Mouse (Mus musculus) intestine, embryonic 16.5 days (tissue): ENCODE measurements around the gene Slc38a7. TPM values are rescaled to one million over a fixed set of nuclear protein-coding genes. Genes with fewer than 3 reads are reported as not detected.

Experiments used
- ATAC-seq: fragments of 200-750 bp; cut with Nextera tagmentation; 2 replicates; pipeline ENCODE4 v1.8.0; 2017; ENCODE audit warnings: moderate TSS enrichment, moderate library complexity
- H3K27ac ChIP-seq: fragments of 300-500 bp; sonication (generic); 2 replicates; pipeline ENCODE4 v1.5.1; 2014; ENCODE audit warnings: mild to moderate bottlenecking, low read length
- H3K27me3 ChIP-seq: fragments of 300-500 bp; sonication (generic); replicated peaks from 2 replicates; pipeline ENCODE4 v1.6.1; 2014; ENCODE audit warnings: low read length, control low read depth, mixed read lengths; ENCODE audit not compliant: control insufficient read depth, insufficient read depth
- H3K36me3 ChIP-seq: fragments of 300-500 bp; sonication (generic); 2 replicates; pipeline ENCODE4 v1.6.1; 2014; ENCODE audit warnings: low read length, control low read depth; ENCODE audit not compliant: control insufficient read depth, insufficient read depth
- H3K4me1 ChIP-seq: fragments of 300-500 bp; sonication (generic); 2 replicates; pipeline ENCODE4 v1.6.1; 2014; ENCODE audit warnings: low read length, control low read depth, mixed read lengths; ENCODE audit not compliant: control insufficient read depth, insufficient read depth
- H3K4me2 ChIP-seq: fragments of 300-500 bp; sonication (generic); 2 replicates; pipeline ENCODE4 v1.6.1; 2014; ENCODE audit warnings: low read depth, low read length, control low read depth
- H3K4me3 ChIP-seq: fragments of 300-500 bp; sonication (generic); 2 replicates; pipeline ENCODE4 v1.5.1; 2014; ENCODE audit warnings: mild to moderate bottlenecking, low read length
- H3K9ac ChIP-seq: fragments of 300-500 bp; sonication (generic); 2 replicates; pipeline ENCODE4 v1.6.1; 2014; ENCODE audit warnings: low read depth, low read length
- H3K9me3 ChIP-seq: fragments of 300-500 bp; sonication (generic); 2 replicates; pipeline ENCODE4 v1.6.1; 2016; ENCODE audit warnings: low read length, control low read depth; ENCODE audit not compliant: control insufficient read depth
- WGBS: fragments of 180-500 bp; shearing (Covaris S2); extraction: QIAGEN DNeasy Blood & Tissue Kit; methylation state at CpG from one replicate; pipeline ENCODE4 v1.1.7; 2014; 5-methylcytosine and 5-hydroxymethylcytosine counted together
- polyA plus RNA-seq: library from polyadenylated mRNA; unstranded; fragments of >200 nt; fragmentation: Nextera tagmentation; extraction: Ambion mirVana; gene quantifications from 2 replicates; pipeline ENCODE4 v1.2.1, GENCODE M21; 2015

The Slc38a7 gene
- polyA plus RNA-seq, 1 experiment from 2014 or later: 28.1 TPM

DNA sequence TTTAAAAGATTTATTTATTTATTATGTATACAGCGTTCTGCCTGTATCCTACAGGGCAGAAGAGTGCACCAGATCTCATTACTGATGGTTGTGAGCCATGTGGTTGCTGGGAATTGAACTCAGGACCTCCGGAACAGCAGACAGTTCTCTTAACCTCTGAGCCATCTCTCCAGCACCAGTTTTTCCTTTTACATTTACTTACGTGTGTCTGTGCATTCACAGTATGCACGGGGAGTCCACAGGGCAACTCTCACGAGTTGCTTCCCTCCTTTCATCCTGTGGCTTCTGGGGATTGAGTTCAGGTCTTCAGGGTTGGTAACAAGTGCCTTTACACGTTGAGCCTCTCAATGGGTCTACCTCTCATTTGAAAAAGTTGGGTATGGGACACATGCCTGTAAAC is 835 bp upstream of the Slc38a7 start:
- H3K9me3 ChIP-seq: no peaks in the 10 kb centered on the region
- 83% methylated on average over 6 of the region's 6 CpGs for WGBS
- no peaks in the 10 kb centered on the region for H3K27me3 ChIP-seq
- no peak overlapping the region for H3K27ac ChIP-seq
- no peak overlapping the region for H3K4me3 ChIP-seq
- peaks cover 5% of the 10 kb centered on the region for H3K4me1 ChIP-seq
- no peak overlapping the region for H3K9ac ChIP-seq
- H3K36me3 ChIP-seq: no peaks in the 10 kb centered on the region
- no peak overlapping the region for H3K4me2 ChIP-seq
- no peak for ATAC-seq

DNA sequence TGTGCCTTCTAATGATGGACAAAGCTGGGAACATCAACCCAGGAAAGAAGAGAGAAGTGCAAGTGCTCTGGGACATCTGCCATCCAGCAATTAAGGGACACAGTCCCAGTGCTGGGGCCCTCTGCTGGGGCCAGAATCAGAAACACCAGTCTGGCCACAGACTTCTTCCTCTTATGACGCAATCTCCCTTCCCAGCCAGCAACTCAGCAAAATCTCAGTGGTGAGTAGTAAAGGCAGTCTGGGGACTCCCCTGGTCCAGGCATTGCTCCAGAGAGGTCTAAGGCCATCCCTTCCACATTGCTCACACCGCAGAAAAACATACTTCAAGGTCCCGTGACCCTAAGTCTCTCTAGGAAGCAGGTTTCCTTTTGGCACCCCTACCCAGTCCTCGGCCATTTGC is 1.0 kb downstream of the Slc38a7 start:
- peak overlapping the region; percentile 53 for H3K4me2 ChIP-seq
- peak overlapping the region; percentile 58 for H3K27ac ChIP-seq
- H3K9ac ChIP-seq: peak overlapping the region; percentile 73; the same call in 1 of the 2 replicates
- peak; percentile 86 for ATAC-seq
- H3K9me3 ChIP-seq: no peaks in the 10 kb centered on the region
- H3K27me3 ChIP-seq: no peaks in the 10 kb centered on the region
- H3K36me3 ChIP-seq: no peaks in the 10 kb centered on the region; the same call in 1 of the 2 replicates
- H3K4me3 ChIP-seq: peak overlapping the region; percentile 64
- H3K4me1 ChIP-seq: peaks cover 5% of the 10 kb centered on the region
- 46% methylated on average over 4 of the region's 4 CpGs for WGBS

DNA sequence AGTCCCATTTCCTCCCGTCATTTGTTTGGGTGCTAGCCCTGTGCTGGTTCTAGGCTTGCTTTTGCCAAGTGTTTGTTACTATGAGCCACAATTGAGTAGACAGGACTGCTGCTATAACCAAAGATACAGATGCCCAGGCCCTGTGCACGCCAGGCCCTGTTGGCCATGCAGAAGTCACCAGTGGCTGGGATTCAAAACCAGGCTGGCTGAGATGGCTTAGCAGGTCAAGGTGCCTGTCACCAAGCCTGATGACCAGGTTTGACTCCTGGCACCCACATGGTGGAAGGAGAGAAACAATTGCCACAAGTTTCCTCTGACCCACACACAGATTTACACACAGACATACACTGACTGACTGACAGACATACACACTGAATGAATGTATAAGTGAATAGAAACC is 3.0 kb downstream of the Slc38a7 start:
- Histone ChIP-seq H3K9me3 (no peaks in the 10 kb centered on the region), H3K27me3 (no peaks in the 10 kb centered on the region), H3K36me3 (peaks cover 2% of the 10 kb centered on the region), H3K4me1 (peaks cover 5% of the 10 kb centered on the region), H3K4me2 (no peak overlapping the region), H3K4me3 (no peak overlapping the region), H3K9ac (no peak overlapping the region), H3K27ac (no peak overlapping the region)
- no peak for ATAC-seq
- WGBS: 91% methylated on average over 2 of the region's 2 CpGs

DNA sequence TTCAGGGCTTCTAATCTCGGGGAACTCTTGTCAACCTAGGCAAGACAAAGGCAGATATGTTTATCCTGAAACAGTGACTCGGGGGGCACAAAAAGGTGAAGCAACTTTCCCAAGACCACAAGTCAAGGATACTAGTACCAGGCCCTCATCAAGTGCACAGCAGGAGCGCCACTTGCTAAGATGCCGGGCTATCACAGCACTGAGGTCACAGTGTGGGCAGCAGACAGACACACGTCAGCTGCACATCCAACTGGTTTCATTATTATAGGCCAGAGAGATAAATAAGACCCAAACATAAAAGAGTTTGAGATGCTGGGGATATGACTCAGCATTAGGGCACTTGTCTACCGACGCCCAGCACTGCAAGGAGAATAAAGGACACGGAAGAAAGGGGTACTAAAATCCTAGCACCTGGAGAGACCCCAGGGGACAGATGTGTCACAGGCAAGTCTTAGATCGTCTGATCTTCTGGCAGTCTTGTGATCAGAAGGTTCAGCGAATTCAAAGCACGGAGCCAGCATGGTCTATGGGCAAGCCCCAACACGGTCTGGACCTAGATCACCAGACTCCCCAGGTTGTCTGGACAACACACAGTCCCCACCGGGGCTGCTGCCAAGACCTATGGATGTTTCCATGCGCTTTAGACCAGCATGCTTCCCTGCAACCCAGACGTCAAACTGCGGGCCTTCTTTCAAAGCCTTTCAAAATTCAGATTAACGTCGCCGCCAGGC is 4.4 kb downstream of the Slc38a7 start:
- H3K27me3 ChIP-seq: no peaks in the 10 kb centered on the region
- no peak overlapping the region for H3K4me2 ChIP-seq
- ATAC-seq: no peak
- H3K4me1 ChIP-seq: peaks cover 5% of the 10 kb centered on the region
- H3K9ac ChIP-seq: no peak overlapping the region
- peaks cover 2% of the 10 kb centered on the region for H3K36me3 ChIP-seq
- WGBS: 90% methylated on average over 19 of the region's 19 CpGs
- H3K4me3 ChIP-seq: no peak overlapping the region
- no peak overlapping the region for H3K27ac ChIP-seq
- no peaks in the 10 kb centered on the region for H3K9me3 ChIP-seq

DNA sequence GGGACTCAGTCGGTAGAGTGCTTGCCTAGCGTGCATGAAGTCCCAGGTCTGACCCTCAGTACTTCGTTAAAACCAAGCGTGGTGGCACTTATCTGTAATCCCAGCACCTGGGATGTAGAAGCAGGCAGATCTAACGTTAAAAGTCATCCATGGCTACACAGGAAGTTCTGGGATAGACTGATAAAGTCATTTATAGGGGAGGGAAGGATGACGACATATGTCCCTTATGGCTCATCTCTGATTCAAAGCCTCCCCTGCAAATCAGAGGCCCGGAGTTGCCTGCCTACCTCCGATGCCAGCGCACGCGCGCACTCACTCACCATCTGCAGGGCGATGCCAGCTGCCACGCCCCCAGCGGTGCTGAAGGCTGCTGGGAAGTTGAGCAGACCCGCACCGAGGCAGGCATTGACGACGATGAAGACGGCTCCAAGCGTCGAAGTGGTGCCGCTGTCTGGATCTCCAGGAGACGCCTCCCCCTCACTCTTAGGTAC is 5.2 kb downstream of the Slc38a7 start:
- Histone ChIP-seq H3K4me2 (no peak overlapping the region), H3K27me3 (no peaks in the 10 kb centered on the region), H3K9ac (no peak overlapping the region), H3K9me3 (no peaks in the 10 kb centered on the region), H3K4me3 (no peak overlapping the region), H3K4me1 (peaks cover 5% of the 10 kb centered on the region), H3K36me3 (peaks cover 2% of the 10 kb centered on the region), H3K27ac (no peak overlapping the region)
- 83% methylated on average over 24 of the region's 24 CpGs for WGBS
- no peak for ATAC-seq

DNA sequence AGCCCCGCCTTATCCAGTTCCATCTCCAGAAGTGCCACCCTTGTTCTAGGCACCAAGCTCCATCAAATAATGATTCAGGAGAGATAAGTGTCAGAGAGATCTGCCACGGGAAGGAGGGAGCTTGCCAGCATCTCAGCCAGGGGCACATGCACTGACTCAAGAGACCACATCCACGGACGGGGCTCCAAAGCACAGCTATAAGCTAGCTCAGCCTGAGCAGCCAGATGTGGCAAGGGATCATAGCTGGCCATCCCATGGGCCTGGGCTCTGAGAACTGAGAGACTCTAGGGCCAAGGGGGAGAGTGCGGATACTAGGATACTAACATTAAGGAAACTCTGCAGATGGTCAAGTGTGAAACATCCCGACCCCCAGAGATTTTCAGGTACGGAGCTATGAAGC is 8.3 kb downstream of the Slc38a7 start:
- WGBS: 88% methylated on average over 7 of the region's 7 CpGs
- no peak overlapping the region for H3K27ac ChIP-seq
- no peak overlapping the region for H3K4me2 ChIP-seq
- no peak overlapping the region for H3K9ac ChIP-seq
- H3K4me1 ChIP-seq: no peaks in the 10 kb centered on the region
- peaks cover 7% of the 10 kb centered on the region for H3K36me3 ChIP-seq
- no peaks in the 10 kb centered on the region for H3K9me3 ChIP-seq
- H3K4me3 ChIP-seq: no peak overlapping the region
- H3K27me3 ChIP-seq: no peaks in the 10 kb centered on the region
- ATAC-seq: no peak

DNA sequence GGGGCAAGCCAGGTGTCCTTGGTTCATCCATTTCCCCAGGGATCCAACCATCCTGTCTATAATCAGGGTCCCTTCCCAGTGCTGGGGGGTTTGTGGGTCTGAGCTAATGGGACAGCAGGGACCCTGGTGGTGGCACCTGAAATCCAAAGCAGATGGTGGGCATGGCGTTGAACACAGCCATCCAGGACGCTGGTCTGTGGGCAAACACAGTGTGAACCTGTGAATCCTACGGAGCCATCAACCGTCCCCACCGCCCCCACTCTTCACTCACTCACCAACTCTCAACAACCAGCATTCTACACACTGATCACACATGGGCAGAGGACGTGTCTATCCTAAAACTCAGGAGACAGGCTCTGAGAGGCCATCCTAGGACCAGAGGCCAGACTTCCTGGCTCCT is 9.4 kb downstream of the Slc38a7 start:
- no peak overlapping the region for H3K27ac ChIP-seq
- no peaks in the 10 kb centered on the region for H3K27me3 ChIP-seq
- 96% methylated on average over 6 of the region's 6 CpGs for WGBS
- no peak overlapping the region for H3K9ac ChIP-seq
- H3K4me1 ChIP-seq: no peaks in the 10 kb centered on the region
- H3K4me3 ChIP-seq: no peak overlapping the region
- H3K9me3 ChIP-seq: no peaks in the 10 kb centered on the region
- no peak overlapping the region for H3K4me2 ChIP-seq
- no peak for ATAC-seq
- peaks cover 7% of the 10 kb centered on the region for H3K36me3 ChIP-seq

DNA sequence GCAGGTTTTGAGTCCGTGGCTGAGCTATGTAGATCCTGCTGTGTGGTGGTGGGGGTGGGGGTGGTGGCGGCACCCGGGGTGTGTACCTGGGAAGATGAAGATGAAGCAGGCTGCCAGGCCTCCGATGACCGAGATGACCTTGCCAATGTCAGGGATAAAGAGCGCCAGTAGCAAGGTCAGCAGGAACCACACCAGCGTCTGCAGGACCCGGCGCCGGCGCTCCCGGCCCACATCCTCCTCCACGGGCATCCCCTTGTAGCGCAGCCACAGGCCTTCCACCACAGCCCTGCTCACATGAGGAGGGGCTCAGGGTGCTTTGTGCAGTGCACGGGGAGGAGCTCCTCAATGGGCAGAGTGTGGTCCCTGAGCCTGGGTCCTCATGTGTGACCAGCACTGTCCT is 11.9 kb downstream of the Slc38a7 start:
- H3K4me3 ChIP-seq: no peak overlapping the region

DNA sequence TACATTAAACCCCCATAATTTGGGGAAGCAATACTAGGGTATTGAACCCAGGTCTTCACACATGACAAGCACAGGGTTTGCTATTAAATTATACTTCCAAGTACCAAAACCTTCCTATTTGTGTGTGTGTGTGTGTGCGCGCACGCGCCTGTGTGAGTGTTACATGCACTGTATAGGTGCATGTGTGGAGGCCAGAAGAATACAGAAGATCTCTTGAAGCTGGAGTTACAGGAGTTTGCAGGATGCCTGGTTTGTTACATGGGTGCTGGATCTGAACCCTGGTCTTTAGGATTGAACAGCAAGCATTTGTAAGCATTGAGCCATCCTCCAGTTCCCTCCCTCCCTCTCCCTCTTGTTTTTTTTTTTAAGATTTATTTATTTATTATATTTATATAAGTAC is 14.1 kb downstream of the Slc38a7 start:
- WGBS: 95% methylated on average over 4 of the region's 4 CpGs

More for the DNA sequence above, 11.9 kb downstream of the Slc38a7 start:
- no peak overlapping the region for H3K4me2 ChIP-seq
- H3K36me3 ChIP-seq: peaks cover 7% of the 10 kb centered on the region
- no peak overlapping the region for H3K27ac ChIP-seq
- H3K9ac ChIP-seq: no peak overlapping the region
- no peaks in the 10 kb centered on the region for H3K4me1 ChIP-seq
- no peak for ATAC-seq
- no peaks in the 10 kb centered on the region for H3K9me3 ChIP-seq
- WGBS: 91% methylated on average over 15 of the region's 15 CpGs
- no peaks in the 10 kb centered on the region for H3K27me3 ChIP-seq

More for the DNA sequence above, 14.1 kb downstream of the Slc38a7 start:
- ATAC-seq: no peak
- no peaks in the 10 kb centered on the region for H3K9me3 ChIP-seq
- H3K27me3 ChIP-seq: no peaks in the 10 kb centered on the region
- no peaks in the 10 kb centered on the region for H3K4me1 ChIP-seq
- H3K27ac ChIP-seq: no peak overlapping the region
- H3K4me3 ChIP-seq: no peak overlapping the region
- peaks cover 5% of the 10 kb centered on the region; the same call in 1 of the 2 replicates for H3K36me3 ChIP-seq
- no peak overlapping the region for H3K9ac ChIP-seq
- H3K4me2 ChIP-seq: no peak overlapping the region
